Mouse (Mus musculus): ENCODE measurements around the gene Pik3cb.

Gene Pik3cb

GRCm38 (mm10) chr9:99146855-99147735, 6.7 kb upstream of the Pik3cb start:
- DNase-seq = no peak

- no peak for DNase-seq
These were observed 5.3 kb upstream of the Pik3cb start for GRCm38 (mm10) chr9:99145756-99146155.

GRCm38 (mm10) chr9:99144416-99144989, 4.1 kb upstream of the Pik3cb start:
- no peak for DNase-seq

GRCm38 (mm10) chr9:99141618-99142017, 1.2 kb upstream of the Pik3cb start:
- DNase-seq = no peak

GRCm38 (mm10) chr9:99141171-99141570, 750 bp upstream of the Pik3cb start:
- DNase-seq = no peak

- peak; percentile 61 for DNase-seq
These were observed 1.0 kb downstream of the Pik3cb start for GRCm38 (mm10) chr9:99139194-99140023.

- no peak for DNase-seq
These were observed 3.1 kb downstream of the Pik3cb start for GRCm38 (mm10) chr9:99137301-99137700.

GRCm38 (mm10) chr9:99131951-99132470, 8.4 kb downstream of the Pik3cb start:
- DNase-seq = no peak

- DNase-seq = no peak
These were observed 9.3 kb downstream of the Pik3cb start for GRCm38 (mm10) chr9:99131119-99131518.

GRCm38 (mm10) chr9:99127578-99127977, 12.8 kb downstream of the Pik3cb start:
- DNase-seq = no peak

GRCm38 (mm10) chr9:99122749-99123148, 17.7 kb downstream of the Pik3cb start:
- DNase-seq = no peak

- peak; percentile 10 for DNase-seq
These were observed 28.0 kb downstream of the Pik3cb start for GRCm38 (mm10) chr9:99112409-99112808.

- DNase-seq = no peak
These were observed 29.3 kb downstream of the Pik3cb start for GRCm38 (mm10) chr9:99111085-99111484.

- DNase-seq = no peak
These were observed 30.2 kb downstream of the Pik3cb start for GRCm38 (mm10) chr9:99110213-99110612.

GRCm38 (mm10) chr9:99109585-99109984, 30.8 kb downstream of the Pik3cb start:
- DNase-seq = no peak

GRCm38 (mm10) chr9:99104449-99104848, 36.0 kb downstream of the Pik3cb start:
- no peak for DNase-seq

GRCm38 (mm10) chr9:99103865-99104264, 36.6 kb downstream of the Pik3cb start:
- no peak for DNase-seq

GRCm38 (mm10) chr9:99098482-99099129, 41.8 kb downstream of the Pik3cb start:
- DNase-seq = no peak

- no peak for DNase-seq
These were observed 42.8 kb downstream of the Pik3cb start for GRCm38 (mm10) chr9:99097668-99098067.

- DNase-seq = no peak
These were observed 45.2 kb downstream of the Pik3cb start for GRCm38 (mm10) chr9:99095192-99095591.

- DNase-seq = no peak
These were observed 49.9 kb downstream of the Pik3cb start for GRCm38 (mm10) chr9:99090546-99090945.

- DNase-seq = no peak
These were observed 50.5 kb downstream of the Pik3cb start for GRCm38 (mm10) chr9:99089904-99090303.

- DNase-seq = no peak
These were observed 58.7 kb downstream of the Pik3cb start for GRCm38 (mm10) chr9:99081718-99082117.

Measured in cerebellum, adult 9-11 months (tissue).